Mouse (Mus musculus): Measurements from ENCODE around the gene Pard3b.

DNA sequence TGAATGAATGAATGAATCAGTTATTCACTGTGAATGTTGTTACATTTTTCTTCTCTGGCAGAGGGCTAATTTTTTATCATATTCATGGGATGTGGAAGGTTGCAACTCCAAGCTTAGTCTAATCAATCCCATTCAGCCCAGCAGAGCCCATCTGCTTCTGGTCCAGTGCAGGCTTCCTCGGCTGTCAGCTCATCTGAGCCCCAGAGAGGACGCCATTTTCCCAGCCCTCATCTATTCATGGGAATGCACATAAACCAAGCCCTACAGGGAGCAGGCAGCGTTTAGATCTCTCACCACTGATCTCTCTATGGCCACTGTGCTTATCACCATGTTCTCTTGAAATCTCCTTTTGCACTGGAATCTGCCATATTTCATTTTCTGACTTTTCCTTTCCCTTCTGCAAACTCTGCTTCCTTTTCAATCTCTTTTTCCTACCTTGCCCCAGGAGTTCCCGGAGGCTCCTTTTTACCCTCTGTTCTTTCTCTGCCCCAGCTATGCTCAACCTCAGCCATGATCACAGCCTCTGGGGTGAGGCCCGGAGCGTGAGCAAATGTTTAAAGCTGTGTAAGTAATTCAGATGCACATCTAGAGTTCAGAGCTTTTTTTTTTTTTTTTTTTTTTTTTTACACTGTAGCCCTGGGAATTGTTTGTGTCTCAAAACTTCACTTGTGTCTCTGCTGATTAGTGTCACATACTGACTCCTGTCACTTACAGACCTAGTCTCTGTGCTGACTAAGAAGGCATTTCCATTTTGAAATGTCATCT is 241.3 kb downstream of the Pard3b start:
- no peak for TF ChIP-seq POLR2A (IDR thresholded peaks at IDR 0.05; ENCODE audit: borderline replicate concordance, extremely low read depth, low read depth, low read length)
- TF ChIP-seq CTCF (IDR thresholded peaks at IDR 0.05; ENCODE audit: insufficient read depth, low read length): no peak
